In the genomic region with DNA sequence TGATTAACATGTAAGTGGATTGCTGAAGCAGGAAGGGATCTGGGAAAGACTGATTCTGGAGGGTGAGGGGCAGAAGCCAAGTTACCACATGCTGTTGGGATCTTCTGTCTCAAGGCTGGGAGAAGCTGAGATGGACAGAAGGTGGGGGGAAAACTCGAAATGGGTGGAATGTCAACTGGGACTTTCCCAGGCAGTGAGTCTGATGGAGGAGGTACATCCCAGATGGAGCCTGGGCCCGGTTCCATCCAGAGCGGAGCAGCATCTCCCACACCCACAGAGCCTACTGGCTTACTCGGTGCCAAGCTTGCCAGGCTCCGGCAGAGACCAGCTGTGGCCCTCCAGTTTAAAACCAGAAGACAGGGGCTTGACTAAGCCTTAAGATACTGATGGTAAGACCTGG, we compare ENCODE assay signal across 7 mouse cellular contexts. TPM values are rescaled to one million over a fixed set of nuclear protein-coding genes. Genes with fewer than 3 reads are reported as not detected.
DNase-seq lines count a peak whose midpoint lies in the region; ATAC-seq and TF ChIP-seq lines count a peak whose summit lies in the region.

No protein-coding gene starts in this region.

- no peak for TF ChIP-seq CTCF in left cerebral cortex, adult 2 months (IDR thresholded peaks at IDR 0.05)
- no peak for TF ChIP-seq CTCF in stomach, postnatal 0 days (IDR thresholded peaks at IDR 0.05; ENCODE audit: low read depth)

- intact Hi-C loops in left cerebral cortex, adult 2 months (cut with DNase I) = no loop called here

- H3K27me3 ChIP-seq in stomach, postnatal 0 days (ENCODE audit: control insufficient read depth, insufficient read depth, low read length) = no peaks in the 10 kb centered on the region
- no peaks in the 10 kb centered on the region for H3K27me3 ChIP-seq in midbrain, embryonic 13.5 days

- no peak overlapping the region for H3K9ac ChIP-seq in stomach, postnatal 0 days (ENCODE audit: low read length)
- H3K9ac ChIP-seq in midbrain, embryonic 13.5 days (replicated peaks) = no peak overlapping the region

- 42% methylated on average over 5 of the region's 5 CpGs for WGBS in stomach, postnatal 0 days
- 88% methylated on average over 5 of the region's 5 CpGs for WGBS in midbrain, embryonic 13.5 days

- no peaks in the 10 kb centered on the region for H3K36me3 ChIP-seq in stomach, postnatal 0 days (ENCODE audit: control insufficient read depth, insufficient read depth, low read length)
- no peaks in the 10 kb centered on the region for H3K36me3 ChIP-seq in midbrain, embryonic 13.5 days

- no peak overlapping the region for H3K4me2 ChIP-seq in stomach, postnatal 0 days (replicated peaks; ENCODE audit: low read depth)
- H3K4me2 ChIP-seq in midbrain, embryonic 13.5 days (replicated peaks) = no peak overlapping the region

- peak; percentile 89 for DNase-seq in adipocyte (ENCODE audit: low spot score)
- peak; percentile 70 for DNase-seq in cerebellum, adult 11 months
- peak; percentile 57 for DNase-seq in gastrocnemius, postnatal 25 days
- peak; percentile 31 to 73 for DNase-seq in left cerebral cortex, adult 2 months (ENCODE audit: extremely low spot score in 1 of 2, low spot score in 2 of 2)
- no peak for DNase-seq in stomach, postnatal 0 days (ENCODE audit: low spot score)
- no peak for DNase-seq in adrenal gland, adult 18-20 months (ENCODE audit: low spot score in 2 of 2)

- H3K4me3 ChIP-seq in left cerebral cortex, adult 2 months = no peak overlapping the region
- no peak overlapping the region for H3K4me3 ChIP-seq in stomach, postnatal 0 days (ENCODE audit: low read depth, low read length)
- no peak overlapping the region for H3K4me3 ChIP-seq in midbrain, embryonic 13.5 days (replicated peaks)

- peak; percentile 58; the same call in 1 of the 2 replicates for ATAC-seq in stomach, postnatal 0 days (ENCODE audit: low FRiP score, low TSS enrichment)
- ATAC-seq in midbrain, embryonic 13.5 days = no peak

- no peak for TF ChIP-seq EP300 in stomach, postnatal 0 days (optimal IDR thresholded peaks at IDR 0.05)

- no peaks in the 10 kb centered on the region for H3K4me1 ChIP-seq in stomach, postnatal 0 days (replicated peaks; ENCODE audit: control insufficient read depth, insufficient read depth)
- H3K4me1 ChIP-seq in midbrain, embryonic 13.5 days (replicated peaks) = peaks cover 23% of the 10 kb centered on the region

- H3K27ac ChIP-seq in left cerebral cortex, adult 2 months = no peak overlapping the region
- no peak overlapping the region for H3K27ac ChIP-seq in stomach, postnatal 0 days (replicated peaks)
- no peak overlapping the region for H3K27ac ChIP-seq in midbrain, embryonic 13.5 days

- H3K9me3 ChIP-seq in stomach, postnatal 0 days (ENCODE audit: control insufficient read depth, low read length) = no peaks in the 10 kb centered on the region
- no peaks in the 10 kb centered on the region for H3K9me3 ChIP-seq in midbrain, embryonic 13.5 days

RNA-seq across cellular contexts. Expression of a gene that starts 33.4 kb away (rescaled TPM):
- not detected for total RNA-seq in gastrocnemius, postnatal 25 days (2021)
- not detected for total RNA-seq in left cerebral cortex, adult 2 months (2021)
- polyA plus RNA-seq in stomach, postnatal 0 days (2015; fragmentation: Nextera tagmentation; extraction: Ambion mirVana) = 0.05 TPM in 1 of 2 replicates, not detected in the other
- total RNA-seq in adrenal gland, adult 18-20 months (2021) = under 1 TPM; 0.30 to 0.67 TPM
- not detected in 2 replicates for polyA plus RNA-seq in midbrain, embryonic 13.5 days (2015; fragmentation: Nextera tagmentation; extraction: Ambion mirVana)

RNA-seq across cellular contexts. Expression of a gene that starts 52.3 kb away (rescaled TPM):
- total RNA-seq in gastrocnemius, postnatal 25 days (2021) = 1 to 10 TPM; 3.8 to 9.8 TPM
- total RNA-seq in left cerebral cortex, adult 2 months (2021) = 1 to 10 TPM; 8.1 to 8.3 TPM
- 5.6 and 5.7 TPM in 2 replicates for polyA plus RNA-seq in stomach, postnatal 0 days (2015; fragmentation: Nextera tagmentation; extraction: Ambion mirVana)
- total RNA-seq in adrenal gland, adult 18-20 months (2021) = 10 to 100 TPM; 17.3 to 31.1 TPM
- 17.5 and 21.1 TPM in 2 replicates for polyA plus RNA-seq in midbrain, embryonic 13.5 days (2015; fragmentation: Nextera tagmentation; extraction: Ambion mirVana)

RNA-seq across cellular contexts. Expression of a gene that starts 57.8 kb away (rescaled TPM):
- total RNA-seq in gastrocnemius, postnatal 25 days (2021) = 1 to 10 TPM; 2.1 to 2.4 TPM
- under 1 TPM; 0.20 to 0.30 TPM for total RNA-seq in left cerebral cortex, adult 2 months (2021)
- polyA plus RNA-seq in stomach, postnatal 0 days (2015; fragmentation: Nextera tagmentation; extraction: Ambion mirVana) = 1.1 TPM in 2 replicates
- total RNA-seq in adrenal gland, adult 18-20 months (2021) = 1 to 10 TPM; 1.9 to 2.3 TPM
- 0.24 and 0.28 TPM in 2 replicates for polyA plus RNA-seq in midbrain, embryonic 13.5 days (2015; fragmentation: Nextera tagmentation; extraction: Ambion mirVana)

Comparison
In these comparisons a context has a peak if more than half of its experiments do, and no peak if none do; other contexts are left out.
1. DNase-seq: peak in adipocyte (single experiment), cerebellum, adult 11 months (single experiment), gastrocnemius, postnatal 25 days (single experiment) and left cerebral cortex, adult 2 months (2 of 2); none in stomach, postnatal 0 days (single experiment) and adrenal gland, adult 18-20 months (0 of 2).